Mouse (Mus musculus) frontal cortex, adult 2 months (tissue): ENCODE measurements around the gene Olfr395. TPM values are rescaled to one million over a fixed set of nuclear protein-coding genes. Genes with fewer than 3 reads are reported as not detected.
"Not testable (repeated sequence)": the region's sequence is repeated elsewhere in the genome, so short reads cannot be mapped to it uniquely, and the experiment has no call there.

Experiments
- DNase-seq, 2 experiments: peaks; one replicate each; pipeline ENCODE4 v3.0.0; 2022; ENCODE audit warnings: low spot score in 1 of 2; ENCODE audit errors: extremely low spot score in 1 of 2
- polyA plus RNA-seq: library from polyadenylated mRNA; depleted of rRNA; stranded (reverse); fragments of >200 nt; gene quantifications from 2 replicates; pipeline ENCODE4 v1.2.3, GENCODE M21; 2012; rRNA removed

Olfr395 gene
- not detected in 2 replicates for polyA plus RNA-seq

DNA sequence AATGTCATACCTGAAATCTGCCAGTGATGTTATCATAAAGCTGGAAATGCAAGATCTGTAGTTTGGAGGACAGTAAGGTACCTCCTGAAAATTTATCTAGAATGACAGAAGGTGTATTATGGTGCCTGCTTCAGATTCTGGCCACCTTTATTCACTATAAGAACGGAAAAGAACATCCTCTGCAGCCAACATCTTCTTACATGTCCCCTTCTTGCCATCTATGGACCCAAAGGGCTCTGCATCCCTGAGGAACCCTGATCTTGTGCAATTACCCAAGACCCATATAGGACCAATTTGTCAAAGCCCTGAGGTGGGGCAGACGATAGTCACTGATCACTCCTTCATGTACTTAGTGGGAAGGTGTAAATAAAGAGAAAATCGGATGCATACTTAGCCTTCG, at the start of gene Olfr395:
Olfr395 (minus strand) TSS at position 101 of the 400 bp plus-strand sequence.
- DNase-seq: not testable (repeated sequence)

DNA sequence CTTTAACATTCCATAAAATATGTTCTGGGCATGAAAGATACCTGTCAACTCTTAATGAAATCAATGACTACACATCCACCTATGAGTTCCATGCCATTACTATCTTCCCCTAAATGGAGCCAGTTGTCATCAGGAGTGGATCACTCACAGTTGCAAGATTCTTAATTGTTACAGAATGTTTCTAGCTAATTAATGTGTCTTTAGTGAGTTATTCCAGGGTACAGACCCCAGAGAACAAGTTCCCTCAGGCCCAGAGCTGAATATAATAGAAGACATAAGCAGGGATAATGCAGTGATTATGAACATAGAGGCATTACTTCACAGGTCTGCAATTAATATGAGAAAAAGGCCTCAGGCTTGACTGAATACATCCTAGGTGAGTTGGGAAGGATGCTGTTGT, 27.3 kb upstream of the Olfr395 start, which contains the start of gene Olfr23:
Olfr23 (plus strand) TSS at position 301 of the 400 bp plus-strand sequence.
- DNase-seq: no peak

DNA sequence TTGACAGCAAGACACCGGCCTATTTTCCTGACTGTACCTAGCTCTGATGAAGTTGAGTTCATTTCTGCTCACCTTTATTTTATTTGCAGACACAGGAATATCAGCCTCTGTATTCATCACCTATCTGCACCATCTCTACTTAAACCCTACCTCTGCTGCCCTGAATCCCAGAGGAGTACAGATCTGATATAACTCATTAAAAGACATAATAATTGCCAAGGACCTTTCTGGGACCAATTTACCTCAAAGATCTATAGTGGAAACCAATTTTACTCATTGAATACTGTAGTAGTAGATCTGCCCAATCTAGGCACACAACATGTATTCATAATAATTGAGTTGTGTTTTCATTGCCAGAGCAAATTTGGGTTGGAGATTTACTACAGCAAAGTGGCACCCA, 18.4 kb downstream of the Olfr395 start, which contains the start of gene Olfr394:
Olfr394 (minus strand) TSS at position 101 of the 400 bp plus-strand sequence.
- no peak for DNase-seq

Other genes with a start within 250 kb of the Olfr395 start
- gene Zfp735, start 220.5 kb downstream of the Olfr395 start, polyA plus RNA-seq: not detected in 2 replicates
- gene Olfr389, start 128.6 kb downstream of the Olfr395 start, polyA plus RNA-seq: not detected in 2 replicates
- not detected in 2 replicates for gene Olfr390, start 126.3 kb downstream of the Olfr395 start, polyA plus RNA-seq
- gene Olfr391-ps, start 106.2 kb downstream of the Olfr395 start, polyA plus RNA-seq: not detected in 2 replicates
- 0.02 TPM in 1 of 2 replicates, not detected in the other for gene Olfr392, start 92.2 kb downstream of the Olfr395 start, polyA plus RNA-seq
- not detected in 2 replicates for gene Olfr393, start 57.8 kb downstream of the Olfr395 start, polyA plus RNA-seq
- gene Olfr394, start 18.5 kb downstream of the Olfr395 start, polyA plus RNA-seq: 0.02 TPM in 1 of 2 replicates, not detected in the other
- gene Olfr23, start 27.4 kb upstream of the Olfr395 start, polyA plus RNA-seq: not detected in 2 replicates
- gene Olfr397, start 51.5 kb upstream of the Olfr395 start, polyA plus RNA-seq: not detected in 2 replicates
- not detected in 2 replicates for gene Olfr398, start 81.1 kb upstream of the Olfr395 start, polyA plus RNA-seq
- gene Olfr139, start 147.3 kb upstream of the Olfr395 start, polyA plus RNA-seq: not detected in 2 replicates
- gene Olfr399, start 147.3 kb upstream of the Olfr395 start, polyA plus RNA-seq: not detected in 2 replicates
- gene Zfp616, start 160.7 kb upstream of the Olfr395 start, polyA plus RNA-seq: not detected in 2 replicates
- not detected in 2 replicates for gene Olfr401, start 204.4 kb upstream of the Olfr395 start, polyA plus RNA-seq
- gene Olfr402, start 244.2 kb upstream of the Olfr395 start, polyA plus RNA-seq: not detected in 2 replicates